Mouse (Mus musculus): ENCODE measurements around the gene Sephs2.
"Not testable (repeated sequence)": the region's sequence is repeated elsewhere in the genome, so short reads cannot be mapped to it uniquely, and the experiment has no call there.

Gene Sephs2

GRCm38 (mm10) chr7:127271093-127271492 lies 2.8 kb downstream of the Sephs2 start:
- no peak for DNase-seq (ENCODE audit: low spot score in 2 of 2)

- no peak for DNase-seq (ENCODE audit: low spot score in 2 of 2)
These were observed 3.2 kb downstream of the Sephs2 start for GRCm38 (mm10) chr7:127270666-127271065.

- DNase-seq (ENCODE audit: low spot score in 2 of 2) = no peak
These were observed 3.6 kb downstream of the Sephs2 start for GRCm38 (mm10) chr7:127270256-127270655.

GRCm38 (mm10) chr7:127263526-127263925 lies 10.3 kb downstream of the Sephs2 start:
- DNase-seq (ENCODE audit: low spot score in 2 of 2) = no peak

DNA sequence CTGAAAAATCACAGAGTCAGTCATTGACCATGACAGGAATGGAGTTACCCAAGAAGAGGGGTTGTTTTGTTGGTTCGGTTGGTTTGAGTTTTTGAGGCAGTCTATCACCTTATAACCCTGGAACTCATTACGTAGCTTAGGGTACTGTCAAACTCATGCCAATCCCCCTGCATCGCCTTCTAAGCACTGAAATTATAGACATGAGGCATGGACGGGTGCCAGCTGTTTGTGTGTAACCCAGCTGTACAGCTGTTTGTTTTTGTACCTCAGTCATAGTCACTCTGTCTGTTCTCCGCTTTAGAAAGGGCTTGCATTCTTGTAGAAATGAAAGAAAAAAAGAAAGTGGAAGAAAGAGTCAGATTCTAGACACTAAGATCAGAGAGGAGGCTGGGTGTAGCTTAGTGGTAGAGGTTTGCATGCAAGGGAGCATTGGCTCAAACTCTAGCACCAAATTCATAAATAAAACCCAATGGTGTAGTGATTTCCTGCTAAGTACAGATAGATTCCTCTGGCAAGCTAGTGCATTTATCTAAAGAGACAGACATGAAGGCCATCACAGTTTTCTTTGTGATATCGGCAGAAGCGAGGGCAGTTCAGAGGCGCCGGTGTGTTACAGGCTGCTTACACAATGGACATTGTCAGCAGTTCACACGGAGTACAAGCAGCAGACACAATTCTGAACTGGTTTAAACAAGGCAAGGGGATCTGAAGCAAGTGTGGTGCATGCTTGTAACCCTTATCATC lies 11.5 kb downstream of the Sephs2 start:
- DNase-seq (ENCODE audit: low spot score in 2 of 2) = no peak

GRCm38 (mm10) chr7:127260309-127261111 lies 13.3 kb downstream of the Sephs2 start, which contains the start of gene Dctpp1:
Dctpp1 (minus strand) TSS chr7:127260709.
- DNase-seq (ENCODE audit: low spot score in 2 of 2) = peak; percentile 91 to 97

GRCm38 (mm10) chr7:127259186-127259905 lies 14.5 kb downstream of the Sephs2 start:
- DNase-seq (ENCODE audit: low spot score in 2 of 2) = no peak

GRCm38 (mm10) chr7:127256518-127256917 lies 17.3 kb downstream of the Sephs2 start:
- DNase-seq (ENCODE audit: low spot score in 2 of 2) = no peak

GRCm38 (mm10) chr7:127255965-127256364 lies 17.9 kb downstream of the Sephs2 start:
- no peak for DNase-seq (ENCODE audit: low spot score in 2 of 2)

DNA sequence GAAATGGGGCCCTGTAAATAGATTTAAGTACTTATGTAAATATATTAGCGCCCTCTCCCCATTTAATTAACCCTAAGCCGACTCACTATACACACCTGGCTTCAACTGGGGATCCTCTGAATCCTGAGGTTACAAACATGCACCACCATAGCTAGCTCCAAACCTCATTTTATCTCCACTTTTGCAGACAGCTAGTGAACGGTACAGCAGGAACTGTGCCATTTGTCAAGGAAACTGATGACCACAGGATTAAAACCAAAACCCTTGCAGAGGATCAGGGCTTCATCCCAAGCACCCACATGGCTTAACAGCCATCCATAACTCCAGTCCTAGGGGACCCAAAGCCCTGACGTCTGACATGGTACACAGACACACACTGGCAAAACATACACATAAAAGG lies 18.8 kb downstream of the Sephs2 start:
- DNase-seq (ENCODE audit: low spot score in 2 of 2) = no peak

GRCm38 (mm10) chr7:127253821-127254769 lies 19.8 kb downstream of the Sephs2 start:
- DNase-seq (ENCODE audit: low spot score in 2 of 2) = peak; percentile 86 to 96

GRCm38 (mm10) chr7:127253341-127253740 lies 20.5 kb downstream of the Sephs2 start:
- DNase-seq (ENCODE audit: low spot score in 2 of 2) = no peak

DNA sequence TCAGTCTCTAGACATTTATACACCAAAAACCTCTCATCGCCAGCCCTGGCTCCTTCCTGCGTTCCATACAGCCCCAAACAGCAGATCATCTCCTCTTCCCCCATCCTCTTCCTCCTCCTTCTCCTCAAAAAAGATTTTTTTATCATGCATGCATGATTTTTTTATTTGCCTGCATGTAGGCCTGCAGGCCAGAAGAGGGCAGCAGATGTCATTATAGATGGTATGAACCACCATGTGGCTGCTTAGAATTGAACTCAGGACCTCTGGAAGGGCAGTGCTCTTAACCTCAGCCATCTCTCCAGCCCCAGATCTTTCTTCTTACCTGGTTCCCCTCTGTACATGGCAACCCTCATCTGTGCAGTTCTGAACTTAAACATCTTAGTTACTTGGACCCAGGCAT lies 21.4 kb downstream of the Sephs2 start:
- DNase-seq (ENCODE audit: low spot score in 2 of 2) = peak in 1 of 2 experiments; percentile 63

DNA sequence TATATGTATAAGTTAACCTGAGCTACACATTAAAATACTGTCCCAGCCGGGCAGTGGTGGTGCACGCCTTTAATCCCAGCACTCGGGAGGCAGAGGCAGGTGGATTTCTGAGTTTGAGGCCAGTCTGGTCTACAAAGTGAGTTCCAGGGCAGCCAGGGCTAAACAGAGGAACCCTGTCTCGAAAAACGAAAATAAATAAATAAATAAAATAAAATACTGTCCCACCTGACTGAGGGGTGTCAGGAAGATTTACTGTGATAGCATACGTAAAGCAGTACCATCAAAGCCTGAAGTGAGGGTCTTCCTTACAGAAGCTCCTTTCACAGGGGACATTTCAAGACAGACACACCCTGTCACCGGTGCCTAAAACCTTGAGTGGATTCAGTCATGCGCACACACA lies 23.3 kb downstream of the Sephs2 start:
- not testable (repeated sequence) for DNase-seq (ENCODE audit: low spot score in 2 of 2)

DNA sequence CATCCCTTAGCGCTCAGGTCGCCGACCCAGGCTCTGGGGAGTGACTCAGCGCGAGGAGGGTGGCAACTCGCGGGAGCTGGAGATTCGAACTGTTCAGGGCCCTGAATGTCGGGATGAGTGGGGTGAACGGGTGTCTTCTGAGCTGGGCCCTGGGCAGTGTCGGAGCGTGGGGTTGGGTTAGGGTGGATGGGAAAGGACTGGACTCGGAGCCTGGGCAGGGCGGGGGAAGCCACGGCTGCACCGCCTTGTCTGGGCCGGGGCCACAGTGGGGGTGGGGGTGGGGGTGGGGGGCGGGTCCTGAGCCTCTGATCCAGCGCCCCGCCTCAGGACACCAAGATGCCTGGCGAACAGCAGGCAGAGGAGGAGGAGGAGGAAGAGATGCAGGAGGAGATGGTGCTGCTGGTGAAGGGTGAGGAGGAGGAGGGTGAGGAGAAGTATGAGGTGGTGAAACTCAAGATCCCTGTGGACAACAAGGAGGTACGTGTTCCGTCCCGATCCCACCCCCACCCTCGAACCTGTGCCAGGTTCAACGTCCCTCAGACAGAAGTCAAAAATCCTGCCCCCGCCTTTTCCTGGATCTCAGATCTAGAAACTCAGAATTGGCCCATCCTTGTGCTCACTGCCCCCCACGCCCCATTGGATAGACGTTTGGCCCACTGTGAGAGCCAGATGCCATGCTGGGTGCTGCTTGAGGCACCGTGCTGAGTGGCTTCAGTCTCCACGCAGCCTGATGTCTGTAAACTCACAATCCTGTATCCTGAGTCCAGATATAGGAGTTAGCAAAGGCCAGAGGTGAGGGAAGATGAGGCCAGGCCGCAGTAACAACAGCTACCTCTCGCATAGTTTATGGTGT lies 29.0 kb downstream of the Sephs2 start:
- DNase-seq (ENCODE audit: low spot score in 2 of 2) = no peak

DNA sequence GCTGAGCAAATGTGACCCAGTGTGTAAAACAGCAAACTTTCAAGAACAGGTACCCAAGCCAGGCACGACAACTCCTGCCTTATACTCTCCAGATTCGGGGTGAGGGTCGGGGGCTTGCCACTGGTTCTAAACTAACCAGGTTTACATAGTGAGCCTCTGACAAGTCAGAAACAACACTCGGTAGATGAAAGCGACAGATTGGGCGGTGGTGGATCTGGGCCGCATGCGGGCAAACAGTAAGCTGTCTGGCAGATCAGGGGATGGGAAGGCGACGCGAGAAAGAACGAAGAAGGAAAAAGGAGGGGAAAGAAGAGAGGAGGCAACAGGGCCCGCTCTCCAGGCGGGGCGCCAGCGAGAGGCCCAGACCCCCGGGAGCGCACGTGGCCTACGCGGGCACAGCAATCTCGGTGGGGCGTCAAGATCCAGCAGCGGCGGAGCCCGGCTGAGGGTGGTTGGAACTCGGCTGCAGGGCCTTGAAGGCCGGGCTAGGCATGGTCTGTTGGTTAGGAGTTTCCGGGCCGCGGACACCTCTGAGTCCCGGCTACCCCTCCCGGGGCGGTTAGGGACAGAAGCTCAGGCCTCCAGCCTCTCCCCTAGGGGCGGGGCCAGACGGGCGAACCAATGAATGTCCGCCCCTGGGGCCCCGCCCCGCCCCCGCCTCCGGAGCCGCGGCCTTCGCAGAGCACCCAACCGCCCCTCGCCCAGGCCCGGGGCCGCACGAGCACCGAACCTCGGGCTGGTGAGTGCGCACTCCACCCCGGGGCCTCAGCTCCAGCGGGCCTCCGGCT lies 29.8 kb downstream of the Sephs2 start, which contains the start of gene Zfp771:
Zfp771 (plus strand) TSS at position 405 of the 788 bp plus-strand sequence.
- DNase-seq (ENCODE audit: low spot score in 2 of 2) = peak; percentile 92 to 97

DNA sequence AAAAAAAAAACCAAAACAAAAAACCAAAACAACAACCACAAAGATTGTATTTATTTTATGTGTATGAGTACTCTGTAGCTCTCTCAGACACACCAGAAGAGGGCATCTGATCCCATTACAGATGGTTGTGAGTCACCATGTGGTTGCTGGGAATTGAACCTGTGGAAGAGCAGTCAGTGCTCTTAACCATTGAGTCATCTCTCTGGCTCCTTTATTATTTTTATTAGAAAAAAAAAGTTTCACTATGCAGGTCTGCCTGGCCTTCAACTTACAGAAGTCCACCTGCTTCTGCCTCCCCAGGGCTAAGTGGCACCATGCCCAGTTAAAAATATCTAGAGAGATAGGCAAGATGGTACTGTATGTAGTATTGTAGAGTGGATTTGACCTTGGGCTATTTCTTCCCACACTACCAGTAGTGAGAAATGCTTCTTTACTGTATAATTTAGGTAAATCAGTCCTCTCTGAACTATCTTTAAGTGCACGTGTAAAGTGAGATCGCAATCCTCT lies 30.4 kb downstream of the Sephs2 start:
- no peak for DNase-seq (ENCODE audit: low spot score in 2 of 2)

DNA sequence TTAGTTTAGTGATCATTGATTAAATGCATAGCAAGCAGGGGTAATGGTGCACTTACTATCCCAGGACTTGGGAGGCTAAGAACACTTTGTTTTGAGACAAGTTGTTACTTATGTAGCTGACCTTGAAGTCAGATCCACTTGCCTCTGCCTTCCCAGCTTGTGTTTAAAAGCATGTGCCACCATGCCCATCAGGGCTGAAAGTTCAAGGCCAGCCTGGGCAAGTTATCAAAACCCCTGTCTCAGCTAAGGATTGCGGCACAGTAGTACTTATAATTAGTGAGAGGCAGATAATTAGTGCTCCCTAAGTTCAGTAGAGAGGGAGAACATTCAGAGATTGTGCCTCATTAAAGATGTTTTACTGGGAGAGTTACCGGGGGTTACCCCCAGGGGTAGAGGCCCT lies 39.1 kb downstream of the Sephs2 start:
- no peak for DNase-seq (ENCODE audit: low spot score in 2 of 2)

- no peak for DNase-seq (ENCODE audit: low spot score in 2 of 2)
These were observed 40.1 kb downstream of the Sephs2 start for GRCm38 (mm10) chr7:127233765-127234164.
